Mouse (Mus musculus): ENCODE measurements at regions not wholly inside any gene's neighbourhood (a gene's known extent, or its start where the extent isn't known, plus 50 kb on each side); places are given as distances from the start of the nearest gene placed in this dataset.
A peak's percentile ranks its signal among the peaks of the same experiment; 100 is the strongest.

- DNase-seq (ENCODE audit: low read depth, low spot score) = no peak
Measured at GRCm38 (mm10) chr3:136444598-136444997, 118.7 kb upstream of the Bank1 start.

- no peak for DNase-seq (ENCODE audit: low read depth, low spot score)
Measured at GRCm38 (mm10) chr3:136442099-136442498, 116.2 kb upstream of the Bank1 start.

- no peak for DNase-seq (ENCODE audit: low read depth, low spot score)
Measured at GRCm38 (mm10) chr3:136439907-136440645, 114.2 kb upstream of the Bank1 start.

- no peak for DNase-seq (ENCODE audit: low read depth, low spot score)
Measured at GRCm38 (mm10) chr3:136439350-136439749, 113.5 kb upstream of the Bank1 start.

- no peak for DNase-seq (ENCODE audit: low read depth, low spot score)
Measured at GRCm38 (mm10) chr3:136434407-136434806, 108.5 kb upstream of the Bank1 start.

GRCm38 (mm10) chr3:136432072-136432471 is 106.2 kb upstream of the Bank1 start:
- DNase-seq (ENCODE audit: low read depth, low spot score) = no peak

GRCm38 (mm10) chr3:136427427-136427826 is 101.6 kb upstream of the Bank1 start:
- DNase-seq (ENCODE audit: low read depth, low spot score) = no peak

- no peak for DNase-seq (ENCODE audit: low read depth, low spot score)
Measured at GRCm38 (mm10) chr3:136426539-136427194, 100.8 kb upstream of the Bank1 start.

GRCm38 (mm10) chr3:136421969-136422614 is 96.2 kb upstream of the Bank1 start:
- DNase-seq (ENCODE audit: low read depth, low spot score) = no peak

- DNase-seq (ENCODE audit: low read depth, low spot score) = no peak
Measured at GRCm38 (mm10) chr3:136405606-136406005, 79.7 kb upstream of the Bank1 start.

GRCm38 (mm10) chr3:136383282-136383681 is 57.4 kb upstream of the Bank1 start:
- no peak for DNase-seq (ENCODE audit: low read depth, low spot score)

GRCm38 (mm10) chr3:136380644-136381043 is 54.8 kb upstream of the Bank1 start:
- DNase-seq (ENCODE audit: low read depth, low spot score) = no peak

- DNase-seq (ENCODE audit: low read depth, low spot score) = no peak
Measured at GRCm38 (mm10) chr3:136379741-136380398, 54.0 kb upstream of the Bank1 start.

GRCm38 (mm10) chr3:136376893-136377292 is 51.0 kb upstream of the Bank1 start:
- peak; percentile 26 for DNase-seq (ENCODE audit: low read depth, low spot score)
